Mouse (Mus musculus): ENCODE data around the gene Plk5. TPM values are rescaled to one million over a fixed set of nuclear protein-coding genes. Genes with fewer than 3 reads are reported as not detected.

Gene Plk5
- polyA plus RNA-seq, 1 experiment = not detected

DNA sequence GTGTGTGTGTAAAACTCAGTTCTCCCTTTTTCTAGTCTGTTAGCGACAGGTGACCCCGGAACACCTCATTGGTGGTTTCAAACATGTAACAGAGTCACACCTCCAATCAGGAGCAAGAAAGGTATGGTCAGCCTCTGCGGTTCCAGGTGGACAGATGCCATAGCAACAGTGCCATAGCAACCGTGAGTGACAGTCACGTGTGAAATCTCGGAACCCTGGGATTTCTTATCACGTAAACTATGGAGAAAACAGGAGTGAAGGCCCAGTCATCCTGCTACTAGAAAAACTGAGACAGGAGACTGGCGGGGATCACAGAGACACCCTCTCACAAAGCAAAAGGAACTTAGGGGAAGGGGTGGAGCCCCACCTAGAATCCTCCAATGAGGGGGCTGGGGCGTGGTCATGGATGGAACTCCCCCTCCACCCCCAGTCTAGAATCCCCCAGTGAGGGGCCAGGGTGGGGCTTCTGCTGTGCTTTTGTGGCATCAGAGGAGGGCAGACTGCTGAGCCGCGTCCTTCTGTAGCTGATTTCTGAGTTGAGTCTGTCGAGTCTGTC, 15.2 kb downstream of the Plk5 start:
- Histone ChIP-seq H3K4me1 (peaks cover 27% of the 10 kb centered on the region), H3K9me3 (peaks cover 13% of the 10 kb centered on the region), H3K36me3 (replicated peaks; ENCODE audit: low read length) (no peaks in the 10 kb centered on the region), H3K4me3 (replicated peaks) (no peak overlapping the region), H3K27me3 (replicated peaks) (peaks cover 41% of the 10 kb centered on the region)
- TF ChIP-seq GATA1 (IDR thresholded peaks at IDR 0.05; ENCODE audit: borderline replicate concordance, low read length) = no peak
- TF ChIP-seq FLI1 (IDR thresholded peaks at IDR 0.05; ENCODE audit: low read length) = no peak

DNA sequence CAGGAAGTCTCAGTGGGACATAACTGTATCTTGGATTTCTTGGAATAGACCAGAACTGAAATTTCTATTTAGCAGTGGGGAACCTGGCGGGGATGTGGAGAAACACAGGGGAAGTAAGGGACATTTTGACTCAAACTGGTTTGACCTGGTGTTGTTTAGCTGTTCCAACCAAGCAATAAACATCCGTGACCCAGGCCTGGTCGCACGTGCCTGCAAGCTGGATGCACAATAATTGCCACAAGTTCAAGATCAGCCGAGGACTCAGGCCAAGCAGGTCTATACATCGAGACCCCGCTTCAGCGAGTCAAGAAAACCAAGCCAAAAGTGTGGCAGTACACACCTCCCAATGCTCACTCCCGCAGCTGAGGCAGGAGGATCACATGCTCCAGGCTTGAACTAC, 15.7 kb downstream of the Plk5 start:
- H3K4me1 ChIP-seq = peaks cover 27% of the 10 kb centered on the region
- TF ChIP-seq FLI1 (IDR thresholded peaks at IDR 0.05; ENCODE audit: low read length) = no peak
- TF ChIP-seq GATA1 (IDR thresholded peaks at IDR 0.05; ENCODE audit: borderline replicate concordance, low read length) = no peak
- H3K36me3 ChIP-seq (replicated peaks; ENCODE audit: low read length) = no peaks in the 10 kb centered on the region
- H3K27me3 ChIP-seq (replicated peaks) = peaks cover 36% of the 10 kb centered on the region
- H3K9me3 ChIP-seq = peaks cover 9% of the 10 kb centered on the region
- no peak overlapping the region for H3K4me3 ChIP-seq (replicated peaks)

GRCm38 (mm10) chr10:80372706-80373105, 16.4 kb downstream of the Plk5 start:
- no peak overlapping the region for H3K4me3 ChIP-seq (replicated peaks)
- TF ChIP-seq FLI1 (IDR thresholded peaks at IDR 0.05; ENCODE audit: low read length) (no peak), GATA1 (IDR thresholded peaks at IDR 0.05; ENCODE audit: borderline replicate concordance, low read length) (no peak)
- H3K36me3 ChIP-seq (replicated peaks; ENCODE audit: low read length) = no peaks in the 10 kb centered on the region
- H3K9me3 ChIP-seq = peaks cover 13% of the 10 kb centered on the region
- peaks cover 23% of the 10 kb centered on the region for H3K4me1 ChIP-seq
- H3K27me3 ChIP-seq (replicated peaks) = peaks cover 29% of the 10 kb centered on the region

GRCm38 (mm10) chr10:80374063-80374462, 17.8 kb downstream of the Plk5 start:
- H3K4me3 ChIP-seq (replicated peaks) = no peak overlapping the region
- TF ChIP-seq FLI1 (IDR thresholded peaks at IDR 0.05; ENCODE audit: low read length) = no peak
- TF ChIP-seq GATA1 (IDR thresholded peaks at IDR 0.05; ENCODE audit: borderline replicate concordance, low read length) = no peak

GRCm38 (mm10) chr10:80376160-80376559, 19.9 kb downstream of the Plk5 start:
- H3K4me1 ChIP-seq = peaks cover 19% of the 10 kb centered on the region
- no peak for TF ChIP-seq FLI1 (IDR thresholded peaks at IDR 0.05; ENCODE audit: low read length)
- TF ChIP-seq GATA1 (IDR thresholded peaks at IDR 0.05; ENCODE audit: borderline replicate concordance, low read length) = no peak
- peaks cover 10% of the 10 kb centered on the region for H3K36me3 ChIP-seq (replicated peaks; ENCODE audit: low read length)
- peaks cover 22% of the 10 kb centered on the region for H3K27me3 ChIP-seq (replicated peaks)
- H3K4me3 ChIP-seq (replicated peaks) = no peak overlapping the region
- H3K9me3 ChIP-seq = peaks cover 7% of the 10 kb centered on the region; the same call in 1 of the 2 replicates

More at GRCm38 (mm10) chr10:80374063-80374462, 17.8 kb downstream of the Plk5 start:
- Histone ChIP-seq H3K27me3 (replicated peaks) (peaks cover 27% of the 10 kb centered on the region), H3K36me3 (replicated peaks; ENCODE audit: low read length) (no peaks in the 10 kb centered on the region), H3K4me1 (peaks cover 22% of the 10 kb centered on the region), H3K9me3 (peaks cover 7% of the 10 kb centered on the region; the same call in 1 of the 2 replicates)

- Histone ChIP-seq H3K9me3 (peaks cover 7% of the 10 kb centered on the region; the same call in 1 of the 2 replicates), H3K4me3 (replicated peaks) (no peak overlapping the region), H3K4me1 (peaks cover 7% of the 10 kb centered on the region; the same call in 1 of the 2 replicates), H3K36me3 (replicated peaks; ENCODE audit: low read length) (peaks cover 25% of the 10 kb centered on the region), H3K27me3 (replicated peaks) (peaks cover 15% of the 10 kb centered on the region)
- TF ChIP-seq GATA1 (IDR thresholded peaks at IDR 0.05; ENCODE audit: borderline replicate concordance, low read length) (no peak), FLI1 (IDR thresholded peaks at IDR 0.05; ENCODE audit: low read length) (no peak)
Measured at GRCm38 (mm10) chr10:80377716-80378115, 21.5 kb downstream of the Plk5 start.

- Histone ChIP-seq H3K36me3 (replicated peaks; ENCODE audit: low read length) (peaks cover 38% of the 10 kb centered on the region), H3K4me1 (peaks cover 51% of the 10 kb centered on the region), H3K9me3 (no peaks in the 10 kb centered on the region), H3K27me3 (replicated peaks) (peaks cover 25% of the 10 kb centered on the region), H3K4me3 (replicated peaks) (no peak overlapping the region)
- TF ChIP-seq FLI1 (IDR thresholded peaks at IDR 0.05; ENCODE audit: low read length) (no peak), GATA1 (IDR thresholded peaks at IDR 0.05; ENCODE audit: borderline replicate concordance, low read length) (no peak)
Measured at GRCm38 (mm10) chr10:80382641-80383365, 26.5 kb downstream of the Plk5 start.

DNA sequence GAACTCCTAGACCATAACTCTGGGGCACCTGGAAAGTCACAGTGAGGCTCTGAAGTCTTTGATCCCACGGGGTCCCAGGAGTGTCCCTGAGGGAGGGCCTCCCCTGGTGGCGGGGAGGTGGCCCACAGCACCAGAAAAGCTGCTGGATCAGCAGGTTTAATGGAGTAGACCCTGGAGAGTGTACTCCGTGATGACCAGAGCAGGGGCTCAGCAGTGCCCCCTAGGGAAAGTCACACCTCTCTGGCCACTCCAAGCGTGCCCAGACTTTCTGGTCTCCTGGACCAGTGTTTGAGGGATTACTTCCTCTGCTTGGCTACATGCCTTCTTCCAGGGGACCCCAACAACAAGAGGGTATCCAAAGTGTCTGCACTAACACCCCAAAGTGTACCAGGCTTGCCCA, 27.2 kb downstream of the Plk5 start:
- Histone ChIP-seq H3K4me3 (replicated peaks) (no peak overlapping the region), H3K27me3 (replicated peaks) (peaks cover 23% of the 10 kb centered on the region), H3K4me1 (peaks cover 56% of the 10 kb centered on the region), H3K36me3 (replicated peaks; ENCODE audit: low read length) (peaks cover 38% of the 10 kb centered on the region), H3K9me3 (no peaks in the 10 kb centered on the region)
- no peak for TF ChIP-seq FLI1 (IDR thresholded peaks at IDR 0.05; ENCODE audit: low read length)
- TF ChIP-seq GATA1 (IDR thresholded peaks at IDR 0.05; ENCODE audit: borderline replicate concordance, low read length) = no peak

DNA sequence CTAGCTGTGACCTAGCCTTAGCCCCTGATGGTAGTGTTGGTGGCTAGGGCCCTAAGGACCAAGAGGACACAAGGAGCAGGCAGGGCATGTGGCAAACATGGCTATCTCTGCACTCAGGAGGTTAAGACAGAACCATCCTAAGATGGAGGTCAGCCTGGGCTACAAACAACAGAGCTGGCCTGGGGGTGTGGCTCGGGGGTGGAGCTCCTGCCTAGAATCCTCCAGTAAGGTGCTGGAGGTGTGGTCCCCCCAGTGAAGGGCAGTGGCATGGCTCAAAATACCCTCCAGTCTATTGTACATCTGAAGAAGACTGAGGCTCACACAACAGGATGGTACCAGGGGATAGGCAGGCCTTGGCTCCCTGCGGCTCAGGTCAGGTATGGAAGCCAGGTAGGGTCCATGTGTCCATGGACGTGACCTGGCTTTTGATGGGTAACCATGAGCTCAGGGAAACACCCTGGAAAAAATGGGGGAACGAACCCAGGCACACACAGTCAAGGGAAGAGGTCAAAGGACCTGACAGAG, 27.9 kb downstream of the Plk5 start:
- Histone ChIP-seq H3K36me3 (replicated peaks; ENCODE audit: low read length) (peaks cover 38% of the 10 kb centered on the region), H3K4me1 (peaks cover 62% of the 10 kb centered on the region), H3K27me3 (replicated peaks) (peaks cover 18% of the 10 kb centered on the region), H3K9me3 (no peaks in the 10 kb centered on the region), H3K4me3 (replicated peaks) (peak overlapping the region; percentile 60)
- no peak for TF ChIP-seq FLI1 (IDR thresholded peaks at IDR 0.05; ENCODE audit: low read length)
- TF ChIP-seq GATA1 (IDR thresholded peaks at IDR 0.05; ENCODE audit: borderline replicate concordance, low read length) = no peak

DNA sequence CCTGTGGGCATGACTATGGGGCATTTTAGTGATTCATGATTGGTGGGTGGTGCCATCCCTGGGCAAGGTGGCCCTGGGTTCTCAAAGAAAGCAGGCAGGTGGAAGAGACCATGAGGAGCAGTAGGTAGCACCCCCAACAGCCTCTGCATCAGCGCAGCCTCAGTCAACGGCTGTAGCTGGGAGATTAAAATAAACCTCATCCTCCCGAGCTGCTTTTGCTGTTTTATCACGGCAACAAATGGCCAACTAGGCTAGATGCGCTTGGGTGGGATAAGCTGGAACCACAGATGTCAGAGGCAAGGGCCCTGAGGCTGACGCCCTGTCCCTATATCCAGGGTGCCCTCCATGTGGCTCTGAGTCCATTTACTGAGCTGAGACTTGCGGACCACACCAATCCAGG, 28.4 kb downstream of the Plk5 start:
- Histone ChIP-seq H3K9me3 (no peaks in the 10 kb centered on the region), H3K4me3 (replicated peaks) (peak overlapping the region; percentile 60), H3K36me3 (replicated peaks; ENCODE audit: low read length) (peaks cover 42% of the 10 kb centered on the region), H3K4me1 (peaks cover 67% of the 10 kb centered on the region), H3K27me3 (replicated peaks) (peaks cover 15% of the 10 kb centered on the region)
- no peak for TF ChIP-seq FLI1 (IDR thresholded peaks at IDR 0.05; ENCODE audit: low read length)
- no peak for TF ChIP-seq GATA1 (IDR thresholded peaks at IDR 0.05; ENCODE audit: borderline replicate concordance, low read length)
